Mouse (Mus musculus): ENCODE measurements around the gene Abcc9. TPM values are rescaled to one million over a fixed set of nuclear protein-coding genes. Genes with fewer than 3 reads are reported as not detected.
A peak's percentile ranks its signal among the peaks of the same experiment; 100 is the strongest.

Gene Abcc9
- polyA plus RNA-seq, 1 experiment from 2014 or later, result 1.4 TPM

DNA sequence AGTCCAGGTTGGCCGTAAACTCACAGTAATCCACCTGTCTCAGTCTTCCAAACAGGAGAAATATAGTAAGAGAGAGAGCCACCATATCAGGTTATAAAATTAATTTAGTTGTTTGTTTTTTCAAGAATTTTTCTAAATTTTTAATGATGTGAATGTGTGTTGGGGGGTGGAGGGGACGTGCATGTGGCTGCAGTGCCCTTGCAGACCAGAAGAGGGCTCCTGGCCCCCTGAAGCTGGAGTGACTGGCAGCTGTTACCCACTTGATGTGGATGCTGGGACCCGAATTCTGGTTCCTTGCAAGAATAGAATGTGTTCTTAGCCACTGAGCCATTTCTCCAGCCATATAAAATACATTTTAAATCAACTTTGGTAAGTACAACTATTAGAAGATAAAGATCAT is 4.6 kb upstream of the Abcc9 start:
- Histone ChIP-seq H3K9me3 (replicated peaks) (no peaks in the 10 kb centered on the region), H3K4me1 (replicated peaks) (no peaks in the 10 kb centered on the region), H3K9ac (no peak overlapping the region), H3K4me3 (replicated peaks) (no peak overlapping the region), H3K36me3 (replicated peaks) (no peaks in the 10 kb centered on the region), H3K27ac (replicated peaks) (no peak overlapping the region), H3K27me3 (peaks cover 6% of the 10 kb centered on the region; the same call in 1 of the 2 replicates), H3K4me2 (no peak overlapping the region)
- ATAC-seq (ENCODE audit: insufficient read depth), result no peak
- 57% methylated on average over 3 of the region's 3 CpGs for WGBS (ENCODE audit: insufficient replicate concordance)

- Histone ChIP-seq H3K27me3 (peaks cover 6% of the 10 kb centered on the region; the same call in 1 of the 2 replicates), H3K9me3 (replicated peaks) (no peaks in the 10 kb centered on the region), H3K4me3 (replicated peaks) (no peak overlapping the region), H3K4me1 (replicated peaks) (no peaks in the 10 kb centered on the region), H3K27ac (replicated peaks) (no peak overlapping the region), H3K9ac (no peak overlapping the region), H3K36me3 (replicated peaks) (no peaks in the 10 kb centered on the region), H3K4me2 (no peak overlapping the region)
- ATAC-seq (ENCODE audit: insufficient read depth), result no peak
- WGBS (ENCODE audit: insufficient replicate concordance), result 43% methylated on average over 11 of the region's 11 CpGs
Observed at GRCm38 (mm10) chr6:142703441-142703930, 1.4 kb upstream of the Abcc9 start.

DNA sequence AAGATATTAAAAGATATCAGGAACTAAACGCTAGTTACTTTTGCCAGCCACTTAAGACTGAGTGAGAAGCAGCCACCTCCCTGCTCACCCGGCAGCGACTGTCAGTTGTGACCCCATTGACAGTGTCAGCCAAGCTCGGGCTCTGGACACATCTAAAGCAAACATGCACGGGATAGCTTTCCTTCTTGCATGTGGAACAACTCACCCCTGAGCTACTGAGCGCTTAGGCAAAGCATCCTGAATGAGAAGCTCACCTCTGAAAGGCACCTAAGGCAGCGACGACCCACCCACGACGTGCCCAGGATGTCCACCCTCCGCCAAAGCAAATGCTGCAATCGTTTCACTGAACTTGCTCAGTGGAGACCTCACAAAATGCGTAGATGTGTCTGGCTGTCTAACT is 954 bp downstream of the Abcc9 start:
- no peak for ATAC-seq (ENCODE audit: insufficient read depth)
- no peak overlapping the region for H3K4me3 ChIP-seq (replicated peaks)
- 0 out of 2 replicates have a peak overlapping the region, but pooled peaks have one; percentile 54 for H3K4me2 ChIP-seq
- H3K27ac ChIP-seq (replicated peaks), result no peak overlapping the region
- WGBS (ENCODE audit: insufficient replicate concordance), result 59% methylated on average over 13 of the region's 13 CpGs
- H3K36me3 ChIP-seq (replicated peaks), result no peaks in the 10 kb centered on the region
- no peaks in the 10 kb centered on the region for H3K4me1 ChIP-seq (replicated peaks)
- H3K9ac ChIP-seq, result no peak overlapping the region
- no peaks in the 10 kb centered on the region for H3K9me3 ChIP-seq (replicated peaks)
- H3K27me3 ChIP-seq, result peaks cover 6% of the 10 kb centered on the region; the same call in 1 of the 2 replicates

- no peak for ATAC-seq (ENCODE audit: insufficient read depth)
- no peaks in the 10 kb centered on the region for H3K4me1 ChIP-seq (replicated peaks)
- H3K4me3 ChIP-seq (replicated peaks), result no peak overlapping the region
- WGBS (ENCODE audit: insufficient replicate concordance), result 56% methylated on average over 8 of the region's 8 CpGs
- H3K9me3 ChIP-seq (replicated peaks), result no peaks in the 10 kb centered on the region
- H3K9ac ChIP-seq, result no peak overlapping the region
- no peak overlapping the region for H3K4me2 ChIP-seq
- no peak overlapping the region for H3K27ac ChIP-seq (replicated peaks)
- no peaks in the 10 kb centered on the region for H3K36me3 ChIP-seq (replicated peaks)
- peaks cover 6% of the 10 kb centered on the region; the same call in 1 of the 2 replicates for H3K27me3 ChIP-seq
Observed at GRCm38 (mm10) chr6:142700753-142701152, 1.4 kb downstream of the Abcc9 start.

GRCm38 (mm10) chr6:142692085-142692484 is 10.0 kb downstream of the Abcc9 start:
- Histone ChIP-seq H3K36me3 (replicated peaks) (no peaks in the 10 kb centered on the region), H3K4me2 (no peak overlapping the region), H3K27me3 (no peaks in the 10 kb centered on the region), H3K27ac (replicated peaks) (no peak overlapping the region), H3K9me3 (replicated peaks) (no peaks in the 10 kb centered on the region), H3K9ac (no peak overlapping the region), H3K4me1 (replicated peaks) (no peaks in the 10 kb centered on the region), H3K4me3 (replicated peaks) (no peak overlapping the region)
- ATAC-seq (ENCODE audit: insufficient read depth), result no peak
- 58% methylated on average over 5 of the region's 5 CpGs for WGBS (ENCODE audit: insufficient replicate concordance)

DNA sequence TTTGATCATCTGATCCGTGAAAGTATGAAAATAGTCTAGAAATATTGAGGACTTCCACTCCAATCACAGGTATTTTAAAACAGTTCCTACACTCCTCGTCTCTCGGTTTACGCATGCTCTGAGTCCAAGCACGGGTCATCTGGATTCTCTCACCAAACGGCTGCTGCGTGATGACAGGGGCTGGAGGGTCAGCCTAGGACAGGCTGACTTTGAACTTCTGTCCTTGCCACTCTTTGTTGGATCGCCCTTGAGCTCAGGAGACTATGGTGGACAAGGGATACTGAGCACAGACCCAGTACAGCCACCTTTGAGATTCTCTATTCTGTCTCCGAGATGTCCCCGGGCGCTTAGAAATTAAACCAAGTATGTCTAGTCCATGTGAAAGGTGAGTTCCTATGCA is 12.4 kb downstream of the Abcc9 start:
- H3K4me2 ChIP-seq, result no peak overlapping the region
- WGBS (ENCODE audit: insufficient replicate concordance), result 75% methylated on average over 11 of the region's 11 CpGs
- no peak for ATAC-seq (ENCODE audit: insufficient read depth)
- H3K27me3 ChIP-seq, result no peaks in the 10 kb centered on the region
- H3K9me3 ChIP-seq (replicated peaks), result no peaks in the 10 kb centered on the region
- H3K36me3 ChIP-seq (replicated peaks), result no peaks in the 10 kb centered on the region
- no peak overlapping the region for H3K27ac ChIP-seq (replicated peaks)
- H3K4me1 ChIP-seq (replicated peaks), result no peaks in the 10 kb centered on the region
- H3K9ac ChIP-seq, result no peak overlapping the region
- no peak overlapping the region for H3K4me3 ChIP-seq (replicated peaks)

DNA sequence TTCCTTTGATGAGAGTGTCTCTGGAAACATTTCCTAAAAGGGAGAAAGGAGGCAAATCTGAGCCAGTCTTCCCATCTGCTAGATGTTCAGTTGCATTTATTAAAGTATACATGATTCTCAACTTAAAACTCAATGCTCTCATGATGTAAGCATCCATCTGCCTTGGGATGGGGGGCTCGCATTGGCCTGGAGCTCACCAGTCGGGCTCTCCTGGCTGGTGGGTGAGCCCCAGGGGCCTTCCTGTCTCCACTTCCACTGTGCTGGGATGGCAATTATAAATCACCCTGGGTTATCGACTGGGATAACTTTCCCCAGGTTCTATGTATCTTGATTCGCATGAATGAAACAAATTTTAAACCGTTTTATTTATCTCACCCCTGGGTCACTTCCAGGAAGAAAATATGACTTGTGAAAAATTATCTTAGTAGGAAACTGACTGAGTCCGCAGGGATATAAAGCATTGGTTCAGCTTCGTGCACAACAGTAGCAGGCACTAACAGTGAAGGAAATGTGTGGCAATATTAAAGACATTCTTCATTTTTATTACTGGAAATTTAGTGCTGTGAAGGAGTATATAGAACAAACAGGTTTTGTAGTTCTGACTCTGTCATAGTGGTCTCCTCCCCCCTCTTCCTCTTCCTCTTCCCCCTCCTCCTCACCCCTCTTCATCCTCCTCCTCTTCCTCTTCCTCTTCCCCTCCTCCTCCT is 19.0 kb downstream of the Abcc9 start:
- Histone ChIP-seq H3K27ac (replicated peaks) (no peak overlapping the region), H3K4me3 (replicated peaks) (no peak overlapping the region), H3K9me3 (replicated peaks) (no peaks in the 10 kb centered on the region), H3K4me1 (replicated peaks) (no peaks in the 10 kb centered on the region), H3K27me3 (no peaks in the 10 kb centered on the region), H3K4me2 (no peak overlapping the region), H3K36me3 (replicated peaks) (no peaks in the 10 kb centered on the region), H3K9ac (no peak overlapping the region)
- WGBS (ENCODE audit: insufficient replicate concordance), result 59% methylated on average over 7 of the region's 7 CpGs
- no peak for ATAC-seq (ENCODE audit: insufficient read depth)

- Histone ChIP-seq H3K27me3 (no peaks in the 10 kb centered on the region), H3K9ac (no peak overlapping the region), H3K4me2 (no peak overlapping the region), H3K9me3 (replicated peaks) (no peaks in the 10 kb centered on the region), H3K4me3 (replicated peaks) (no peak overlapping the region), H3K27ac (replicated peaks) (no peak overlapping the region), H3K4me1 (replicated peaks) (no peaks in the 10 kb centered on the region), H3K36me3 (replicated peaks) (no peaks in the 10 kb centered on the region)
- WGBS (ENCODE audit: insufficient replicate concordance), result 67% methylated on average over 2 of the region's 2 CpGs
- no peak for ATAC-seq (ENCODE audit: insufficient read depth)
Observed at GRCm38 (mm10) chr6:142670021-142670420, 32.1 kb downstream of the Abcc9 start.

DNA sequence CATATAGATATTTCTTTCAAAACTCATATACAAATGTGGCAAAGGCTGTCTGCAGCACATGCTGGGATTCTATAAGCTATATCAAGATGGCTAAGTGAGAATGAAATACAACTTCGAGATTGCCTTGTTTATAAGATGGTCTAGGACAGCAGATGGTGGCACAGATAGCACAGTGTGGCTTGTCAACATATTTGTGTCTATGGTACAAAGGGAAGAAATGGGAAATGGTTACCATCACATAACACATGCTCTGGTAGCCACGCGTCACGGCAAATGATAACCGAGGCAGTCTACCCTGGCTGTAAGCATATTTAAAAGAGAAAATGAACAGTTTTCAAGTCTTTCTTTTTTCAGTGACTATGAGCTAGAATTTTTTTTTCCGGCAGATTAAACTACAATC is 32.8 kb downstream of the Abcc9 start:
- H3K4me1 ChIP-seq (replicated peaks), result no peaks in the 10 kb centered on the region
- H3K27me3 ChIP-seq, result no peaks in the 10 kb centered on the region
- no peak for ATAC-seq (ENCODE audit: insufficient read depth)
- no peak overlapping the region for H3K4me2 ChIP-seq
- H3K27ac ChIP-seq (replicated peaks), result no peak overlapping the region
- WGBS (ENCODE audit: insufficient replicate concordance), result 74% methylated on average over 6 of the region's 6 CpGs
- no peaks in the 10 kb centered on the region for H3K9me3 ChIP-seq (replicated peaks)
- H3K4me3 ChIP-seq (replicated peaks), result no peak overlapping the region
- H3K9ac ChIP-seq, result no peak overlapping the region
- H3K36me3 ChIP-seq (replicated peaks), result no peaks in the 10 kb centered on the region

- Histone ChIP-seq H3K4me3 (replicated peaks) (no peak overlapping the region), H3K4me2 (no peak overlapping the region), H3K27ac (replicated peaks) (no peak overlapping the region), H3K9ac (no peak overlapping the region), H3K9me3 (replicated peaks) (no peaks in the 10 kb centered on the region), H3K4me1 (replicated peaks) (no peaks in the 10 kb centered on the region), H3K36me3 (replicated peaks) (no peaks in the 10 kb centered on the region), H3K27me3 (no peaks in the 10 kb centered on the region)
- ATAC-seq (ENCODE audit: insufficient read depth), result no peak
- 67% methylated on average over 6 of the region's 6 CpGs for WGBS (ENCODE audit: insufficient replicate concordance)
Observed at GRCm38 (mm10) chr6:142668831-142669230, 33.3 kb downstream of the Abcc9 start.

GRCm38 (mm10) chr6:142668419-142668766 is 33.7 kb downstream of the Abcc9 start:
- no peaks in the 10 kb centered on the region for H3K4me1 ChIP-seq (replicated peaks)
- ATAC-seq (ENCODE audit: insufficient read depth), result no peak
- H3K4me3 ChIP-seq (replicated peaks), result no peak overlapping the region
- H3K9ac ChIP-seq, result no peak overlapping the region
- no peaks in the 10 kb centered on the region for H3K27me3 ChIP-seq
- H3K36me3 ChIP-seq (replicated peaks), result no peaks in the 10 kb centered on the region
- H3K9me3 ChIP-seq (replicated peaks), result no peaks in the 10 kb centered on the region
- 10% methylated on average over 1 of the region's 1 CpGs for whole genome bisulfite sequencing (ENCODE audit: insufficient replicate concordance)
- H3K27ac ChIP-seq (replicated peaks), result no peak overlapping the region
- H3K4me2 ChIP-seq, result no peak overlapping the region
